Comparison of ENCODE assay signal across 17 mouse cellular contexts in the genomic region with DNA sequence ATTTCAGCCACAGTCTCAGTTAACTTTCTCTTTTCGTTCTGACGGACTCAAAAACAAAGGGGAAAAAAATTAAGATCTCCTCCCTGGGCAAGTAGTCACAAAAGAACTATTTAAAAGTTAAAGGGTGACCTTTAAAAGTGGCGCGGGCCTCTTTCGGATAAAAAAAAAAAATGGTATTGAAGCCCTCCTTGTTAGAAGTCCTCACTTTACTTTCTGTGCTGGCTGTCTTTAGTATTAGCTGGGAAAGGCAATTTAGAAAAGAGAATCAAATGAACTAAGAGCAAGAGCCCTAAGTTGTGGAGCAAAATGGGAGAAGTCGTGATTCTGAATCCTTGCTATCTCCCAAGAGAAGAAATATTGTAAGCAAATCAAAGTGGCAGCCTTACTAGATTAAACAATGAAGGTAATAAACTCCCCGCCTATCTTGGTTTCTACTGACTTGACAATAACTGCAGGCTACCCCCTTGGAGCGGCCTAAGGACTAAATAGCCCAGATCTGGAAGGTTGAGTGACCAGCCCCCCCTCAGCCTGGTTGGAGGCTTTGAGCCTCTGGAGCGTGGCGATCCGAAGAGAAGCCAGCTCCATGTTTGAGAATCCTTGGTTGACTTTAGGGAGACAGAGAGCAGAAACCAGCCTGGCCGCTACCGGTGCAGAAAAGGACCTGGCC. TPM values are rescaled to one million over a fixed set of nuclear protein-coding genes. Genes with fewer than 3 reads are reported as not detected.
DNase-seq lines count a peak whose midpoint lies in the region; ATAC-seq lines count a peak whose summit lies in the region.
"Had no signal": no experiment of that assay in that cellular context is flagged by ENCODE, and none has a peak within 500 bp of the region (broad histone marks: within the 10 kb centered on the region; RNA-seq: fewer than 3 reads in every experiment).

No protein-coding gene starts in this region.

- no peaks in the 10 kb centered on the region for H3K9me3 ChIP-seq in heart, embryonic 13.5 days
- H3K9me3 ChIP-seq in lung, embryonic 16.5 days (ENCODE audit: control insufficient read depth, low read length) = no peaks in the 10 kb centered on the region
- no peaks in the 10 kb centered on the region for H3K9me3 ChIP-seq in forebrain, embryonic 15.5 days
- H3K9me3 ChIP-seq in midbrain, embryonic 15.5 days = no peaks in the 10 kb centered on the region
- H3K9me3 ChIP-seq: embryonic facial prominence, embryonic 15.5 days had no signal

- H3K27me3 ChIP-seq in heart, embryonic 13.5 days (replicated peaks) = peaks cover 81% of the 10 kb centered on the region
- H3K27me3 ChIP-seq in lung, embryonic 16.5 days (ENCODE audit: control insufficient read depth, insufficient read depth, low read depth, low read length) = peaks cover 43% of the 10 kb centered on the region
- H3K27me3 ChIP-seq in forebrain, embryonic 15.5 days = peaks cover 85% of the 10 kb centered on the region
- peaks cover 87% of the 10 kb centered on the region for H3K27me3 ChIP-seq in midbrain, embryonic 15.5 days (replicated peaks)

- no peaks in the 10 kb centered on the region for H3K36me3 ChIP-seq in heart, embryonic 13.5 days
- no peaks in the 10 kb centered on the region for H3K36me3 ChIP-seq in lung, embryonic 16.5 days (ENCODE audit: control insufficient read depth, insufficient read depth, low read length)
- no peaks in the 10 kb centered on the region for H3K36me3 ChIP-seq in forebrain, embryonic 15.5 days
- no peaks in the 10 kb centered on the region for H3K36me3 ChIP-seq in midbrain, embryonic 15.5 days (replicated peaks)
- H3K36me3 ChIP-seq: embryonic facial prominence, embryonic 15.5 days had no signal

- no peak for ATAC-seq in heart, embryonic 13.5 days (ENCODE audit: extremely low read depth, insufficient number of reproducible peaks, low FRiP score, low TSS enrichment)
- ATAC-seq in lung, embryonic 16.5 days (ENCODE audit: low read depth) = no peak
- peak; percentile 28; the same call in 1 of the 2 replicates for ATAC-seq in forebrain, embryonic 15.5 days (replicated peaks)
- 0 out of 2 replicates have a peak, but pooled peaks have one; percentile 11 for ATAC-seq in midbrain, embryonic 15.5 days (replicated peaks)
- ATAC-seq in monocyte, adult 5-6 weeks (replicated peaks; ENCODE audit: insufficient number of reproducible peaks, low FRiP score, low TSS enrichment, poor library complexity, severe bottlenecking) = no peak

- H3K4me1 ChIP-seq in heart, embryonic 13.5 days = peaks cover 11% of the 10 kb centered on the region
- H3K4me1 ChIP-seq in lung, embryonic 16.5 days (replicated peaks; ENCODE audit: control insufficient read depth, insufficient read depth, low read length) = no peaks in the 10 kb centered on the region
- peaks cover 7% of the 10 kb centered on the region; the same call in 1 of the 2 replicates for H3K4me1 ChIP-seq in forebrain, embryonic 15.5 days
- H3K4me1 ChIP-seq in midbrain, embryonic 15.5 days = peaks cover 8% of the 10 kb centered on the region

- peak overlapping the region; percentile 49 for H3K4me2 ChIP-seq in heart, embryonic 13.5 days
- H3K4me2 ChIP-seq in lung, embryonic 16.5 days (ENCODE audit: low read depth, low read length) = peak overlapping the region; percentile 50
- peak overlapping the region; percentile 17 for H3K4me2 ChIP-seq in forebrain, embryonic 15.5 days (replicated peaks)
- H3K4me2 ChIP-seq in midbrain, embryonic 15.5 days = peak overlapping the region; percentile 25; the same call in 1 of the 2 replicates
- H3K4me2 ChIP-seq: embryonic facial prominence, embryonic 15.5 days had no signal

- no peak overlapping the region for H3K27ac ChIP-seq in heart, embryonic 13.5 days (replicated peaks)
- H3K27ac ChIP-seq in lung, embryonic 16.5 days (ENCODE audit: low read length) = peak overlapping the region; percentile 79
- 0 out of 2 replicates have a peak overlapping the region, but pooled peaks have one; percentile 24 for H3K27ac ChIP-seq in forebrain, embryonic 15.5 days (replicated peaks)
- no peak overlapping the region for H3K27ac ChIP-seq in midbrain, embryonic 15.5 days
- H3K27ac ChIP-seq: embryonic facial prominence, embryonic 15.5 days; macrophage had no signal

- H3K4me3 ChIP-seq in heart, embryonic 13.5 days = peak overlapping the region; percentile 35
- peak overlapping the region; percentile 42 for H3K4me3 ChIP-seq in lung, embryonic 16.5 days (ENCODE audit: low read length)
- H3K4me3 ChIP-seq in forebrain, embryonic 15.5 days = no peak overlapping the region; the same call in 1 of the 2 replicates
- H3K4me3 ChIP-seq in midbrain, embryonic 15.5 days = no peak overlapping the region
- H3K4me3 ChIP-seq: embryonic facial prominence, embryonic 15.5 days had no signal

- H3K9ac ChIP-seq in heart, embryonic 13.5 days = no peak overlapping the region
- H3K9ac ChIP-seq in lung, embryonic 16.5 days (ENCODE audit: low read length) = peak overlapping the region; percentile 73
- H3K9ac ChIP-seq in forebrain, embryonic 15.5 days (replicated peaks) = no peak overlapping the region
- H3K9ac ChIP-seq in midbrain, embryonic 15.5 days = no peak overlapping the region
- H3K9ac ChIP-seq: embryonic facial prominence, embryonic 15.5 days had no signal

- WGBS in heart, embryonic 13.5 days = 22% methylated on average over 13 of the region's 13 CpGs
- WGBS in lung, embryonic 16.5 days = 12% methylated on average over 13 of the region's 13 CpGs
- 16% methylated on average over 13 of the region's 13 CpGs for WGBS in forebrain, embryonic 15.5 days
- WGBS in midbrain, embryonic 15.5 days = 14% methylated on average over 13 of the region's 13 CpGs

- intact Hi-C loops in heart, postnatal 36 days (cut with DNase I) = no loop called here
- intact Hi-C loops in gastrocnemius, postnatal 14 days (cut with DNase I; ENCODE audit: low total_unique reads) = no loop called here

- DNase-seq in heart, postnatal 36 days = no peak
- DNase-seq in lung, postnatal 10 days = no peak
- DNase-seq in gastrocnemius, postnatal 14 days = no peak
- DNase-seq: gastrocnemius, postnatal 10 days; thymus, adult 2 months had no signal

RNA-seq across cellular contexts. Expression of gene Nkx2-1, which starts 17.5 kb away (rescaled TPM):
- 1.6 and 2.8 TPM in 2 replicates for polyA plus RNA-seq in heart, embryonic 13.5 days (2015; fragmentation: Nextera tagmentation; extraction: Ambion mirVana)
- total RNA-seq in heart, postnatal 36 days (2021) = not detected
- 74.8 and 91.7 TPM in 2 replicates for polyA plus RNA-seq in lung, embryonic 16.5 days (2015; fragmentation: Nextera tagmentation; extraction: Ambion mirVana)
- polyA plus RNA-seq in forebrain, embryonic 15.5 days (2015; fragmentation: Nextera tagmentation; extraction: Ambion mirVana) = 8.2 and 11.0 TPM in 2 replicates
- 6.3 and 8.0 TPM in 2 replicates for polyA plus RNA-seq in midbrain, embryonic 15.5 days (2015; fragmentation: Nextera tagmentation; extraction: Ambion mirVana)
- not detected for total RNA-seq in gastrocnemius, postnatal 14 days (2021)
- not detected in 3 replicates for total RNA-seq in monocyte, adult 5-6 weeks (2017)
- total RNA-seq: adrenal gland, adult 18-20 months; gastrocnemius, postnatal 10 days; hematopoietic stem cell, adult 5-6 weeks had no signal
- polyA plus RNA-seq: C2C12; embryonic facial prominence, embryonic 15.5 days; large intestine, adult 2 months; macrophage; neural tube, embryonic 11.5 days had no signal

Comparison
In these comparisons a context has a peak if more than half of its experiments do, and no peak if none do; other contexts are left out.
1. ATAC-seq: peak in forebrain, embryonic 15.5 days (single experiment) and midbrain, embryonic 15.5 days (single experiment); none in heart, embryonic 13.5 days (single experiment), lung, embryonic 16.5 days (single experiment) and monocyte, adult 5-6 weeks (single experiment).
2. H3K27ac ChIP-seq: peak in lung, embryonic 16.5 days (single experiment) and forebrain, embryonic 15.5 days (single experiment); none in heart, embryonic 13.5 days (single experiment) and midbrain, embryonic 15.5 days (single experiment).
3. H3K4me3 ChIP-seq: peak in heart, embryonic 13.5 days (single experiment) and lung, embryonic 16.5 days (single experiment); none in forebrain, embryonic 15.5 days (single experiment) and midbrain, embryonic 15.5 days (single experiment).
4. Peak in every context shown above with its lines, with median percentiles within 50 percentile points of each other: H3K4me2 ChIP-seq.